Mouse (Mus musculus) spleen, embryonic (tissue): ENCODE measurements around the gene Rint1.

Experiments used
- CTCF ChIA-PET: fragments of 350-600 bp; sonication (Branson Sonifier 250); formaldehyde crosslinking; loops from one replicate; lab custom pipeline; 2022; lab: Charles Lee

Rint1 gene

DNA sequence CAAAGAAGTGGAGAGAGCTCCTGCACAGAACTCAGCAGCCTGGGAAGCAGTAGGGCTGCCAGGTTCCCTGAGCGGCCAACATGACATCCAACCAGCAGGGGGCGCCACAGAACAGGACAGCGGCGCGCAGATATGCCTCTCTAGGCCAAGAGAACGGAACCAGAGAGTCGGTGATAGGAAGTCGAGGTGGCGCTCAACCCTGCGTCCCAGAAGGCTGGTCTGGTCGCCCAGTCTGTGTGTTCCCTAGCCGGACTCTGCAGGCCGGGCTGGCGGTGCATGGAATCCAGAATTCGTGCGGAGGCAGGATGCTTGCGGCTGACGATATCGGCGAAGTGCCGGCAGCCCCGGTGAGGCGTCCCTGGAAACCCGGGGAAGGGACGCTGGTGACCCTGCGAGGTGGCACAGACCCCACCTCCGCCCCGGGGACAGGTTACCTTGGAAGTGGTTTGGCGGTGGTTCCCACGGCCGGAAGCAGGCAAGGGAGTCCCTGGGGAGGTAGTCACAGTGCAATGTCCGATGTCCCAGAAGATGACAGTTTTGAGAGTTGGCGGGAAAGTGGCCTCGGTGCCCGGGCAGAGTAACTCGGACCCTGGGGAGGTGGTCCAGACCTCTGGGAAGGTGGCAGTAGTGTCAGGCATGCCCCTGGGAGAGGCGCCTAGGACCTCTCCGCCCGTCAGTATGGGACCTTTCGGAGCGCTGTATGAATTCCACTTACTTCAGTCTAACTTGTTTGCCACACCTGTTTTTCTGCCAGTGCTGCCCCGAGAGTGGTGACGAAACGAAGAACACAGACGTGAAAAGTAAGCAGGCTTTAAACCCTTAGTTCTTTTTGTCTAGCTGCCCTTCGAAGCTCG is at the start of gene Rint1:
Gene Rint1, plus strand, starts transcription at position 176 of the 854 bp plus-strand sequence.
- CTCF ChIA-PET, result no interaction called here

DNA sequence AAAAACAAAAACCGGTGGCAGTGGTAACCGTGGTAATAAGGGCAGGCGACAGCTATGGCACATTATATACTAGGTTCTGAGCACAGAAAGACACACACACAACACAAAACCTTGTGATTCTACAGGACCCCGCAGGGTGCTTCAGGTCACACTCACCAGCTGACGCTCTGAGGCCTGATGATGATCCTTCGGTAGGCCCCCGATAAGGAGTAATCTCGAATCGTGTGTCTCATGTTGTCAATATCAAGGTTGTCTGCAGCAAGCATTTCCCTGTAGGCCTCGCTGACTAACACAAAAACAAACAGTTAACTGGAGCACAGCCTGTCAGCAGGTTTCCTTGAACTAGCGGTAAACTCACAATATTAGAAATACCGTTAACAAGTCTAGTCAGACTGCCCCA is 44.2 kb upstream of the Rint1 start:
- CTCF ChIA-PET, result no interaction called here

DNA sequence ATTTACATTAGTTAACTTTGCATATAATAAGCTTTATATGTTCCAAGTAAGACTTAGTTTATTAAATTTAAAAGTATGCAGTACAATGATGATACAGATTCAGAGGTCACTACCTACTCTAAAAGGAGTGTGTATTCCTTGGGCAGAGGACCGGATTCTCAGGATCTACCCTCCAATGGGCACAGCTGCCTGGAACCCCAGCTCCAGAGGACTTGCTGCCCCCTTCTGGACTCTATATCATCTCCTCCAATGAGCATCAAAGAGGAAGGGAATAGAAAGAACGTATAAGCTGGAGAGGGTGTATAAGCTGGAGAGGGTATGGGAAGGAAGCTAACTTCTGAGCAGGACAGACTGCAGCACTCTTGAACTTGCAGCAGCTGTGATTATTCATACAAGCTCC is 37.6 kb upstream of the Rint1 start:
- CTCF ChIA-PET, result no interaction called here

DNA sequence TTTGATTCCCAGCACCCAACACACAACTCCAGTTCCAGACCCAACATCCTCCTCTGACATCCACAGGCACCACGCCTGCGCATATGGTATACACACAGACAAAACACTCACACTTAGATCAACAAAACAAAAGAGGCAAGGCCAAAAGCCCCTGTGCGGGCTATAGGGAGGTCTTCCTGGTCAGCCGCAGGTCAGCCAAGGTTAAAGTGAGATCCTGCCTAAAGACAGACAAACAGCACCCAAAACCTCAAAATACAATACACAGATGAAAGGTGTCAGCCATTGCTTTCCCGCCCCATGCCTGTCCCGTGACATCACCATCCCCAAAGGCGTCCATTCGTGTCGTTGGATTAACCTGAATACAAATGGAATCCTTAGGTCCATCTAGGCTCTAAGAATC is 31.9 kb upstream of the Rint1 start:
- CTCF ChIA-PET, result no interaction called here

DNA sequence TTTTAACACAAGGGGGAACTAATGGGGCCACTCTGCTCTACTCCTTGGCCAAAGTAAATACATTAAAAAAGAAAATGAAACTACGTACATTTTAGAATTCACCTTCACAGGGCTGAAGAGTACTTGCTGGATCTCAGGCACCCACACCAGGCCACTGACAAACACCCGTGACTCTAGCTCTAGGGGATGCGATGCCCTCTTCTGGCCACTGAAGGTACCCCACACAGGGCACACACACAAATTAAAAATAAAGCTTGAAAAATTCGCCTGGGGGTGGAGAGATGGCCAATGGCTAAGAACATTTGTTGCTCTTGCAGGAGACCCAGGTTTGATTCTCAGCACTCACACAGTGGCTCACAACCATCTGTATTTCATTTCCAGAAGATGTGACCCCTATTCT is 31.1 kb upstream of the Rint1 start:
- CTCF ChIA-PET, result no interaction called here

DNA sequence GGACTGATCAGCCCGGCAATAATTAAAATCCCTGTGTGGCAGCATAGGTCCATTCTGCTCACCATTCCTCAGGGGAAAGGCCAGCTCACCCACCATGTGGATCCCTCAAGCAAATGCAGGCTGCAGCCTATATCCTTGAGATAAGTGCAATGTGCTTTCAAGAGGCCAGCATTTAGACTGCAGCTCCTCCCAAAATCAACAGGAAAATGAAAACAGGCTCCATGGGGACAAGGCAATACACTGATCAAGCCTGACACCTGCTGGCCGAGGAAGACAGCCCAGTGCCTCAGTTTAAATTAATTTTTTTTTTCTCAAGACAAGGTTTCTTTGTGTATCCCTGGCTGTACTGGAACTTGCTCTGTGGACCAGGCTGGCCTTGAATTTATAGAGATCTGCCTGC is 28.9 kb upstream of the Rint1 start:
- CTCF ChIA-PET, result no interaction called here

DNA sequence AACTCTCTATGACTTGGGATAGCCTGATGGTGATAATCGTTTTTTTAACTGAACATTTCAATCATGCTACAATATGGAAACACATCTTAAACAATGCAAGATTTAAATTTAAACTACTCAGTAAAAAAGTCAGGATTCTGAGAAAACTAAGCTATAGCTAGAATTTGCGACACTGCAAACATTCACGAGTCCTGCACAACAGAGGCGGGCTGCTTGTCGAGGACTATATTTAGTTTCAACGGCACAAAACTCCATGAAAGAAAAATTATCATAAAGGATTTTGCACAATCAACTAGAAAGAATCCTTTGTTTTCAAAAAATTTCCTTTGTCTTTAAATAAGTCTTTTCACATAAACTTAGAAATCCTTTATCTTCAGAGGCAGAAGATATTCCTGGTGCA is 25.0 kb upstream of the Rint1 start:
- CTCF ChIA-PET, result no interaction called here

DNA sequence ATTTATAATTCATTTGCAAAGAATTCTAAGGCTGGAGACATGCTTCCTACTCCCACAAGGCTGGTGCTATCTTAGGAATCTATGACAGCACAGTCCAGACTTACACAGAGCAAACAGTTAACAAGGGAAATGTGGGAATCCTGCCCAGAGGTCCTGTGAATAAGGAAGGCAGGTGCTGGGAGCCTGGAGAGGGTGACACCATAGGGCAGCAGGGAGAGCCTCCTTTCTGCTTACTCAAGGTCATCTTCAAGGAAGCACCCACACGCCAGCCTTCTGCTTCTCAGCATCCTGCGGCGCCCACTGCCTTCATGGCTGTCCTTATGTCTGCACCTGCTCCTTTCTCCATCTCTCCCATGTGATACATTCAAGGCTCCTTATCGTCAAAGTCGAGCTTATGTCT is 23.0 kb upstream of the Rint1 start:
- CTCF ChIA-PET, result no interaction called here

DNA sequence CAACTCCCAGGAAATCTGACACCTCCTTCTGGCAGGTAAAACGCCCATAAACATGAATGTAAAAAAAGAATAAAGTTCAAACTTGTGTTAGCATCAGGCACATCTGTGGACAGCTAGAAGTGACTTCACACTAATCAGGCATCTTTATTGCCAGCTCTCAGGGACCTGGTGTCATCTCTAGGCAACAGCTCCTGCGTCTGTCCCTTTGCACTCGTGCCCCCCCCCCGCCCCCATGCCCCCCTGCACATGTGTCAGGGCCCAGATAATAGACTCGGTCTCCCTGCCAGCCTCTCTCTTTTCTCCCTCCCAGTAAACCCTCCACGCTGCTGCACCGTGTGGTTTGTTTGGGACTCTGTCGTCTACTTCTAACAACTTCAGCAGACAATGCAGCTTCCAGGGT is 16.4 kb upstream of the Rint1 start:
- CTCF ChIA-PET, result no interaction called here

DNA sequence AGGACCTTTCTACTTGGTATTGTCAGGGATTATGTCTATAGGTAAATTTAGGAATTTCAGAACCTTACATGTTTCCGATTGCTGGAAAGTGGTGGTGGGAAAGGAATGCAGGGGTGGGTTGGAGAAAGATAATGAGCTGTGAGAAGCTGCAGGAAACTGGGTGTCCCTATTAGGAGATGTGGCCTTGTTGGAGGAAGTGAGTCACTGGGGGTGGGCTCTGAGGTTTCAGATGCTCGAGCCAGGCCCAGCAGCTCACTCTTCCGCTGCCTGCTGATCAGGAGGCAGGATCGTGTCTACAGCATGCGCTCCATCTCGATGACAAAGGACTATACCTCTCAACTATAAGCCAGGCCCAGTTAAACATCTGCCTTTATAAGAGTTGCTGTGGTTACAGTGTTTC is 13.3 kb upstream of the Rint1 start:
- CTCF ChIA-PET, result no interaction called here

DNA sequence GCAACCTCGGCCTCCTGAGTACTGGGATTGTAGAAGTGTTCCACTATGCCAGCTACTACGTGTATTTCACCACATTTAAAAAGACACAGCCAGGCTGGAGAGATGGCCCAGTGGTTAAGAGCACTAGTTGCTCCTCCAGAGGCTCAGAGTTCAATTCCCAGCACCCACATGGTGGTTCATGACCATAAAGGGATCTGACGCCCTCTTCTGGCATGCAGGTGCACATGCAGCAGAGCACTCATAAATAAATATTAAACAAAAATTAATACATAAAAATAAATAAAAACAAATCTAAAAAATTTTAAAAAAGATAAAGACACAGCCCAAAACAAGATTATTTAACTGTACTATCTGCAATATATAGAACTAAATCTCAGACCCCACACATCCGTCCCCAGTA is 7.0 kb upstream of the Rint1 start:
- CTCF ChIA-PET, result no interaction called here

DNA sequence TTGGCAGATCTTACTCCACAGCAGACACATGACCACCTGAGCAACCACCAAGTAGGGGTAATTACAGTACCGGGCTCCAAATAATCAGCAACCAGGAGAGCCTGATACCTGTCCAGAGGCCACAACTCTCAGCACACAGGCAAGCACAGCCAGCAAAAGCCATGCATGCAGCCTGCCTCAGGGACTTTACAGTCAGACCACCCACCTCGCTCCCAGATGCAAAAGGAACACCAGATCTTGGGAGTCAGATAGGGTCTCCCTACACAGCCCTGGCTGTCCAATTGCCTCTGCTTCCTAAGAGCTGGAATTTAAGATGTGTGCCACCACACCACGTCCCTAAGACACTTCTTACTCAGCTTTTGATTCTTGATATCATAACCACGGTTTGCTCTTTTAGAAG is 6.3 kb upstream of the Rint1 start:
- CTCF ChIA-PET, result interaction anchor here (0.6 kb wide), 1 partner anchor 214 kb away, joined by 5 read pairs; no protein-coding TSS in a partner anchor

DNA sequence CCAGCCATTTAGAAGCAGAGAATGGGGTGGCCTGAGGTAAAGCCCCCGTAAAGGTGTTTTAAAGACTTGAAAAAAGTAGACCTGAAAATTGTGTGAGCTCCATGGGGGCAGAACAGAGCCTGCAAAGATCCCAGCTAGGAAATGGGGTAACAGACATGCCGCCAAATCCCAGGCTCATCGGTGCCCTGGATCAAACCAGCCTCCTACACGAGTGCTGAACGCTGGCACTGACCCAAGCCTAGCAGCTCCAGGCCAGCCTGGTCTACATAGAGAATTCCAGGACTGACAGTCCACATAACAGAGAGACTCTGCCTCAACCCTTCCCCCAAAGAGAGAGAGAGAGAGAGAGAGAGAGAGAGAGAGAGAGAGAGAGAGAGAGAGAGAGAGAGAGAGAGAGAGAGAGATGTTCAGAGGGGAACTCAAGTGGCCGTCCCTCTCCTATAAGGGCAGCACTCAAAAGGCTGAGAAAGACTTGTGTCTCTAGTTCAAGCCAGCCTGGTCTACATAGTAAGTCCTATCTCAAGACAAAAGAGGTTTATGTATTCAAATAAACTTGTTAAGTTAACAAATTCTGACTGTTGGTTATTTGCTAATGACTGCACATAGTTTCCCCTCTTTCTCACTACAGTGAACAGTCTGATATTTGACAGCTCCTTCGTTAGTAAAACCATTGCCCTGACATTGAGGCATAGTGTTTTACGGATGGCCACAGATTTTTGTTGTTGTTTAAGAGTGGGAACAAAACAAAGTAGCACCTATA is 5.3 kb upstream of the Rint1 start:
- CTCF ChIA-PET, result interaction anchor here (0.7 kb wide), 1 partner anchor 477 kb away, joined by 4 read pairs; no protein-coding TSS in a partner anchor

DNA sequence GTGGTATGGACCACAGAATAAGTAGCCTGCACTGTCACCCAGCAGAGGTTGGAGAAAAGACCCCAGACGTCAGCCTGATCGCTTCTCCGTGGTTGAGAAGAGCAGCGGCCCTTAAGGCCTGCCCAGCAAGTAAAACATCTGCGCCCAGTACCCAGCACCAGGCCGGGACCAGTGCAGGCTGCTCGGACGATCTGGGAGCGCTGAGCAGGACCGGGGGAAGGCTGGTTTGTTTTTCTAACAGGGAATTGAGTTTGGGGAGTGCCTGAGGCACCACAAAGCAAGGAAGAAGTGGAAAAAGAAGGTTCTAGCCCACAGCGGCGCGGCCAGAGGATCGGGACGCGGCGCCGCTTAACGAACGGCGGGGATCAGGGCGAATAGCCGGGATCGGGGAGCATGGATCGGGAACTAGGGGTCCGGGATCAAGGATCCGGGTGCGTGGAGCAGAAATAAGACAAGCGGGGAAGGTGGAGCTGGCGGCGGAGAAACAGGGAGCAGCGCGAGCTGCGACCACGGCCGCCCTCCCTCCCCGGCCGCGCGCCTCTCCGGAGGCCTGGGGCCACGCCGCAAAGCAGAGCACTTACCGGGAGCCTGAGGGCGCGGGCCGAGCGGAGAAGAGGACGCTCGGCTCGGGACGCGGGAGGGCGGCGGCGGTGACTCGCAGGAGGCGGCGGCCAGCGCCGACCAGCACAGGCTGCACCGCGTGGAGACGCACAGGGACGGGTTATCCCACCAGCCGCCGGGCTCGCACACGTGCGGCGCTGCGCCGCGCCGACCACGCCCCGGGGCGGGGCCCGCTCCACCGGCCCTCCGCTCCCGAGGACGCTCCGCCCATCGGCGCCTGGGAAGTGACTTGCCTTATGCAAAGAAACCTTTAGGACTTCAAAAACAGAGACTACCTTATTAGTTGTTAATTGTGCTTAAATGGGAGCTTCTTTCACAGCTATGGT is 4.3 kb upstream of the Rint1 start, which contains the start of gene Pus7:
Gene Pus7, minus strand, starts transcription at position 781 of the 947 bp plus-strand sequence.
- CTCF ChIA-PET, result interaction anchor here (0.6 kb wide), 1 partner anchor 247 kb away, joined by 3 read pairs; no protein-coding TSS in a partner anchor

DNA sequence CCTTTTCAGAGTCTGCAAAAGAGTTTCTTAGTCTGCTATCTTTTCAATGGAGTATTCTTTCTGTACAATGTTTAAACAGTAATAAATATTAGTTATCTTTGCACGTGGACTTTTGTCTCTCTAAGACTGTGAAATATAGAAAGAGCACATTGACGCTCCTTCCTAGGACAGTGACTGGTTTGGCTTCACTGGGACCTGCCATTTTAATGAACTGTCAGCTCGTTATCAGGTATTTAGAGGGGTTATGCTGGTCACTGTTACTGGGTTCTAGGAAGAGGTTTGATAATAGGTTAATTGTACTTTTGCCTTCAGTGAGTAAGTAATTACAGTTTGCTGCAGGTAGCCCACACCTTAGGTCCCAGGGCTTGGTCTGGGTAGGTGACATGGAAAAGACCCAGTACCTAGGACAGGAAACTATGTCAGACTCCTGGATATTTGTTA is 899 bp downstream of the Rint1 start:
- CTCF ChIA-PET, result no interaction called here

DNA sequence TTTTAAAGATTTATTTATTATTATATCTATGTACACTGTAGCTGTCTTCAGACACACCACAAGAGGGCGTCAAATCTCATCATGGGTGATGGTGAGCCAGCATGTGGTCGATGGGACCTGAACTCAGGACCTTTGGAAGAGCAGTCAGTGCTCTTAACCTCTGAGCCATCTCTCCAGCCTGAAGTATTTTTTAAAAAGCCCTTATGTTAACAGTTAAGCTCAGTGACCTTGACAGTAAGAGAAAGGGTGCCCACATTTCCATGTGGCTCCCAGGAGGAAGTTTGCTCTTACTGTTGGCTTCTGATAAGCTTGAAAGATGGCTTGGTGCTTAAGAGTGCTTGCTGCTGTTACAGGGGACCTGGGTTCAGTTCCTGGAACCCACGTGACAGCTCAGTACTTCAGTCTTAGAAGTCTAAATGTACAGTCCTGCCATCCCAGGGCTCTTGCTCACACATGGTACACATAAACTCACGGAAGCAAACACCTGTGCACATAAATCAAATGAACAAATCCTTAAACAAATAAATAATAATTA is 1.6 kb downstream of the Rint1 start:
- CTCF ChIA-PET, result interaction anchor here (0.6 to 0.7 kb wide), 2 partner anchors 32 to 545 kb away, joined by 5 to 6 read pairs; no protein-coding TSS in a partner anchor

DNA sequence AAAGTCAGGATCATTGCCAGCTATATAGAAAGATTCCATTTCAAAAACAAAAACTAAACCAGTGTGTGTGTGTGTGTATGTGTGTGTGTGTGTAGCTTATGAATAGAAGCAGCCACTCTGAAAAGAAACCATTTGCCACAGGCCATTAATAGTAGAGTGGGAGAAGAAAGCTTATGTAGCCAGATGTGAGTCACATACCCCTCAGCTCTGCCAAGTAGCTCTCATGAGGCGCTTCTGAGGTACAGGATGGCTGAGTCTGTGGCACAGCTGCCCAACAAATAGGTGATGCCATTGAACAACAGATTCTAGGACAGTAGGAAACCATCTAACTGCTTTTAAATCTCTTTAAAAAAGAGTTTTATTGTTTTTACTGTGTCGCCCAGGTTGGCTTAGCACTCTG is 5.2 kb downstream of the Rint1 start:
- CTCF ChIA-PET, result no interaction called here

DNA sequence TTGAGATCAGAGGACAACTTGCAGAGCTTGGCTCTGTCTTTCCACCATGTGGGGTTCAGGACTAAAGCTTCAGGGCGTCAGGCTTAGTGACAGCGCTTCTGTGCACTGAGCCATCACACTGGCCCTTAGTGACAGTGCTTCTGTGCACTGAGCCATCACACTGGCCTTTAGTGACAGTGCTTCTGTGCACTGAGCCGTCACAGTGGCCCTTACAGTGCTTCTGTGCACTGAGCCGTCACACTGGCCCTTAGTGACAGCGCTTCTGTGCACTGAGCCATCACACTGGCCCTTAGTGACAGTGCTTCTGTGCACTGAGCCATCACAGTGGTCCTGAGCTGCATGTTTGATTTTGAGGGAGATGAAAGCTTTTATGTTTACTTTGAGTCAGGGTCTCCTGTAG is 27.3 kb downstream of the Rint1 start:
- CTCF ChIA-PET, result no interaction called here

DNA sequence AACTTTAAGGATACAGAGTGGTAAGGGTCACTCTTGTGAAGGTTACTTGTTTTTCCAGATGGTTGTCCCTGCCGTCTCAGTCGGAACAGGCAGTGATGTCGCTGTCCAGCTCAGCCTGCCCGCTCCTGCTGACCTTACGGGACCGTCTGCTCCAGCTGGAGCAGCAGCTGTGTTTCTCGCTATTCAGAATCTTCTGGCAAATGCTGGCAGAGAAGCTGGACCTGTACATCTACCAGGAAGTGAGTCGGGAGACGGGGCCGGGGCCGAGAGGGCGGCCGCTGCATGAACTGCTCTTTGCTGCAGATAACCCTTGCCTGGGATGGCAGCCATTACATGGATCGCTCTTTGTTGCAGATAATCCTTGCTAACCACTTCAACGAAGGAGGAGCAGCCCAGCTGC is 29.2 kb downstream of the Rint1 start:
- CTCF ChIA-PET, result no interaction called here

DNA sequence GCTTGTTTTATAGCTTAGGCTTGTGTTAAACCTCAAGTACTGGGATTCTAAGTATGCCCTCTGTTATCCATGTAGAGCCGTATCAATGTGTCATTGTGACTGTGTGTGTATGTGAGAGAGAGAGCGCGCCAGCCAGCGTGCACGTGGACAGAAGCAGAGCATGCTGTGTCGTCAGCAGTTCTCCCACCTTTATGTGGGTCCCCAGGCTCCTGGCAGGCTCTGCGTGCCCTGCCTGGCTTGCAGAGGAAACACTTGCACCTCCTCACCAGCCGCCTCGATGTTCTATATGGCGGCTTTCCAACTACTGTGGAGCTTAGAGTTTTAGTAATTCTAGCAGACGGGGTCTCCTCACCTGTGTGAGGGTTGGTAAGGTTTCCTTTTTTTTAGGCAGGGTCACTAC is 34.8 kb downstream of the Rint1 start:
- CTCF ChIA-PET, result no interaction called here

DNA sequence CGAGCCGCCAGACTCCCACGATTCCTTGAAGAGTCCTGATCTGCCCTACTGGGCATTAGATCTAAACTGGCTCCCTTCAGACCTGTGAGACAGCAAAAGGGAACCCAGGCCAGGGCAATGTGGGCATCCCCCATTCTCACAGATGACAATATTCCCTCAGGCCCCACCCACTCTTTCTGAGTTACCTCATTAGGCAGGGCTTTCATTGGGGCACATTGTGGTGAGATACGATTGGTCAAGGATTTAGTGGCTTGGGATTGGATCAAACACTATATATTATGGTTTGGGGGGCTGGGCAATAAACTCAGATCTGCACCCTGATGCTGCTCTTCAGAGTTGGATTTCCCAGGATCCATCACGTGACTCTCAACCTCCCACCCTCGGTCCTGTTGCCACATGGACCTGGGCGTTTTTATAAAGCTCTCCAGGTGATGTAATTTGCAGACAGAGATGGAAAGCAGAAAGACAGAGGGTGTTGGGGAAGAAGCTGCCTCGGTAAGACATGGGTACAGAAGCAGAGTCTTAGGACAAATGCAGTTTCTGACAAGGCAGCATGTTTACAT is 36.7 kb downstream of the Rint1 start:
- CTCF ChIA-PET, result no interaction called here
